Mouse (Mus musculus) midbrain, embryonic 16.5 days (tissue): ENCODE results near the gene Col4a5. TPM values are rescaled to one million over a fixed set of nuclear protein-coding genes. Genes with fewer than 3 reads are reported as not detected.

Experiments
- ATAC-seq: fragments of 200-750 bp; cut with Nextera tagmentation; 2 replicates; pipeline ENCODE4 v1.8.0; 2017; ENCODE audit warnings: moderate TSS enrichment
- H3K27ac ChIP-seq: fragments of 300-500 bp; sonication (generic); 2 replicates; pipeline ENCODE4 v1.5.1; 2014; ENCODE audit warnings: mild to moderate bottlenecking, low read length, mixed read lengths
- H3K27me3 ChIP-seq: fragments of 300-500 bp; sonication (generic); 2 replicates; pipeline ENCODE4 v1.6.1; 2014; ENCODE audit warnings: low read depth, low read length, mixed read lengths; ENCODE audit not compliant: control insufficient read depth, insufficient read depth
- H3K36me3 ChIP-seq: fragments of 300-500 bp; sonication (generic); 2 replicates; pipeline ENCODE4 v1.6.1; 2014; ENCODE audit warnings: mild to moderate bottlenecking, low read length, moderate library complexity, mixed read lengths; ENCODE audit not compliant: control insufficient read depth, insufficient read depth
- H3K4me1 ChIP-seq: fragments of 300-500 bp; sonication (generic); 2 replicates; pipeline ENCODE4 v1.6.1; 2014; ENCODE audit warnings: mild to moderate bottlenecking, low read length, mixed read lengths; ENCODE audit not compliant: control insufficient read depth, insufficient read depth
- H3K4me2 ChIP-seq: fragments of 300-500 bp; sonication (generic); 2 replicates; pipeline ENCODE4 v1.6.1; 2014; ENCODE audit warnings: mild to moderate bottlenecking, low read length, mixed read lengths
- H3K4me3 ChIP-seq: fragments of 300-500 bp; sonication (generic); 2 replicates; pipeline ENCODE4 v1.5.1; 2014; ENCODE audit warnings: low read depth, mild to moderate bottlenecking, low read length, moderate library complexity, mixed read lengths
- H3K9ac ChIP-seq: fragments of 300-500 bp; sonication (generic); 2 replicates; pipeline ENCODE4 v1.6.1; 2014; ENCODE audit warnings: low read depth, low read length, mixed read lengths
- H3K9me3 ChIP-seq: fragments of 300-500 bp; sonication (generic); replicated peaks from 2 replicates; pipeline ENCODE4 v1.6.1; 2014; ENCODE audit warnings: mild to moderate bottlenecking, low read length, mixed read lengths; ENCODE audit not compliant: control insufficient read depth, poor library complexity, severe bottlenecking
- WGBS: fragments of 180-500 bp; shearing (Covaris S2); extraction: QIAGEN DNeasy Blood & Tissue Kit; methylation state at CpG from one replicate; pipeline ENCODE4 v1.1.7; 2014; 5-methylcytosine and 5-hydroxymethylcytosine counted together
- polyA plus RNA-seq: library from polyadenylated mRNA; unstranded; fragments of >200 nt; fragmentation: Nextera tagmentation; extraction: Ambion mirVana; gene quantifications from 2 replicates; pipeline ENCODE4 v1.2.1, GENCODE M21; 2015

The Col4a5 gene
- polyA plus RNA-seq, 1 experiment from 2014 or later = 6.9 TPM

GRCm38 (mm10) chrX:141533447-141533846, 58.3 kb downstream of the Col4a5 start:
- Histone ChIP-seq H3K9ac (no peak overlapping the region), H3K27ac (no peak overlapping the region), H3K27me3 (peaks cover 5% of the 10 kb centered on the region; the same call in 1 of the 2 replicates), H3K36me3 (no peaks in the 10 kb centered on the region), H3K4me3 (no peak overlapping the region), H3K4me1 (no peaks in the 10 kb centered on the region), H3K4me2 (no peak overlapping the region), H3K9me3 (no peaks in the 10 kb centered on the region)
- ATAC-seq = no peak

- Histone ChIP-seq H3K4me2 (no peak overlapping the region), H3K27ac (no peak overlapping the region), H3K27me3 (no peaks in the 10 kb centered on the region), H3K4me1 (no peaks in the 10 kb centered on the region), H3K9me3 (no peaks in the 10 kb centered on the region), H3K9ac (no peak overlapping the region), H3K36me3 (no peaks in the 10 kb centered on the region), H3K4me3 (no peak overlapping the region)
- 95% methylated on average over 2 of the region's 2 CpGs for WGBS
- no peak for ATAC-seq
Measured at GRCm38 (mm10) chrX:141547471-141547870, 72.3 kb downstream of the Col4a5 start.

- H3K4me3 ChIP-seq = no peak overlapping the region
- no peaks in the 10 kb centered on the region for H3K9me3 ChIP-seq
- ATAC-seq = no peak
- no peaks in the 10 kb centered on the region for H3K36me3 ChIP-seq
- no peak overlapping the region for H3K9ac ChIP-seq
- H3K27ac ChIP-seq = no peak overlapping the region
- no peaks in the 10 kb centered on the region for H3K27me3 ChIP-seq
- H3K4me2 ChIP-seq = no peak overlapping the region
- H3K4me1 ChIP-seq = no peaks in the 10 kb centered on the region
- WGBS = 35% methylated on average over 3 of the region's 3 CpGs
Measured at GRCm38 (mm10) chrX:141590242-141590641, 115.1 kb downstream of the Col4a5 start.

GRCm38 (mm10) chrX:141721725-141722124, 246.5 kb downstream of the Col4a5 start:
- no peaks in the 10 kb centered on the region for H3K9me3 ChIP-seq
- no peak overlapping the region for H3K27ac ChIP-seq
- H3K4me1 ChIP-seq = peaks cover 5% of the 10 kb centered on the region
- peak overlapping the region; percentile 60 for H3K4me2 ChIP-seq
- no peaks in the 10 kb centered on the region for H3K36me3 ChIP-seq
- no peak for ATAC-seq
- 15% methylated on average over 33 of the region's 33 CpGs for WGBS
- peaks cover 36% of the 10 kb centered on the region for H3K27me3 ChIP-seq
- H3K9ac ChIP-seq = no peak overlapping the region
- peak overlapping the region; percentile 38 for H3K4me3 ChIP-seq

- 0 out of 2 replicates have a peak, but pooled peaks have one; percentile 10 for ATAC-seq
- peaks cover 5% of the 10 kb centered on the region for H3K4me1 ChIP-seq
- H3K9ac ChIP-seq = peak overlapping the region; percentile 41
- WGBS = 21% methylated on average over 16 of the region's 16 CpGs
- H3K4me3 ChIP-seq = peak overlapping the region; percentile 47
- H3K4me2 ChIP-seq = peak overlapping the region; percentile 66
- H3K27ac ChIP-seq = no peak overlapping the region
- H3K9me3 ChIP-seq = no peaks in the 10 kb centered on the region
- peaks cover 39% of the 10 kb centered on the region for H3K27me3 ChIP-seq
- H3K36me3 ChIP-seq = no peaks in the 10 kb centered on the region
Measured at GRCm38 (mm10) chrX:141723936-141724335, 248.8 kb downstream of the Col4a5 start.

- no peak overlapping the region for H3K27ac ChIP-seq
- peak overlapping the region; percentile 41 for H3K9ac ChIP-seq
- peak overlapping the region; percentile 66 for H3K4me2 ChIP-seq
Measured at GRCm38 (mm10) chrX:141724391-141724891, 249.3 kb downstream of the Col4a5 start.

GRCm38 (mm10) chrX:141724937-141725918, 250.0 kb downstream of the Col4a5 start, which contains the start of gene Irs4:
TSS of gene Irs4 (minus strand) at chrX:141725263.
- H3K36me3 ChIP-seq = no peaks in the 10 kb centered on the region
- H3K27me3 ChIP-seq = peaks cover 37% of the 10 kb centered on the region
- peak within 1 kb of the TSS; percentile 66 for H3K4me2 ChIP-seq
- H3K27ac ChIP-seq = no peak within 1 kb of the TSS
- 21% methylated on average over 47 of the region's 51 CpGs for WGBS
- ATAC-seq = peak; percentile 87
- H3K4me1 ChIP-seq = peaks cover 5% of the 10 kb centered on the region
- no peaks in the 10 kb centered on the region for H3K9me3 ChIP-seq
- H3K4me3 ChIP-seq = peak within 1 kb of the TSS; percentile 47
- peak within 1 kb of the TSS; percentile 46 for H3K9ac ChIP-seq

More at GRCm38 (mm10) chrX:141724391-141724891, 249.3 kb downstream of the Col4a5 start:
- WGBS = 21% methylated on average over 50 of the region's 52 CpGs
- H3K27me3 ChIP-seq = peaks cover 39% of the 10 kb centered on the region
- no peaks in the 10 kb centered on the region for H3K36me3 ChIP-seq
- H3K4me1 ChIP-seq = peaks cover 5% of the 10 kb centered on the region
- ATAC-seq = peak; percentile 50
- H3K9me3 ChIP-seq = no peaks in the 10 kb centered on the region
- H3K4me3 ChIP-seq = peak overlapping the region; percentile 47

GRCm38 (mm10) chrX:141729570-141729969, 254.4 kb downstream of the Col4a5 start:
- ATAC-seq = no peak
- Histone ChIP-seq H3K9me3 (no peaks in the 10 kb centered on the region), H3K9ac (no peak overlapping the region), H3K27ac (no peak overlapping the region), H3K27me3 (peaks cover 5% of the 10 kb centered on the region), H3K4me1 (no peaks in the 10 kb centered on the region; the same call in 1 of the 2 replicates), H3K4me2 (no peak overlapping the region), H3K4me3 (no peak overlapping the region), H3K36me3 (no peaks in the 10 kb centered on the region)
- WGBS = 60% methylated on average over 5 of the region's 5 CpGs
